Mouse (Mus musculus) midbrain, embryonic 15.5 days (tissue): ENCODE results near the gene Cxcl17. TPM values are rescaled to one million over a fixed set of nuclear protein-coding genes. Genes with fewer than 3 reads are reported as not detected.
"Not testable (repeated sequence)": the region's sequence is repeated elsewhere in the genome, so short reads cannot be mapped to it uniquely, and the experiment has no call there.

Source experiments
- ATAC-seq: fragments of 200-750 bp; cut with Nextera tagmentation; replicated peaks from 2 replicates; pipeline ENCODE4 v1.8.0; 2017; ENCODE audit warnings: moderate TSS enrichment
- H3K27ac ChIP-seq: fragments of 300-500 bp; sonication (generic); 2 replicates; pipeline ENCODE4 v1.5.1; 2015; ENCODE audit warnings: mild to moderate bottlenecking, inconsistent platforms
- H3K27me3 ChIP-seq: fragments of 300-500 bp; sonication (generic); replicated peaks from 2 replicates; pipeline ENCODE4 v1.6.1; 2015; ENCODE audit warnings: inconsistent platforms
- H3K36me3 ChIP-seq: fragments of 300-500 bp; sonication (generic); replicated peaks from 2 replicates; pipeline ENCODE4 v1.6.1; 2015; ENCODE audit warnings: inconsistent platforms
- H3K4me1 ChIP-seq: fragments of 300-500 bp; sonication (generic); 2 replicates; pipeline ENCODE4 v1.6.1; 2015; ENCODE audit warnings: inconsistent platforms
- H3K4me2 ChIP-seq: fragments of 300-500 bp; sonication (generic); 2 replicates; pipeline ENCODE4 v1.6.1; 2015; ENCODE audit warnings: inconsistent platforms, mild to moderate bottlenecking, moderate library complexity
- H3K4me3 ChIP-seq: fragments of 300-500 bp; sonication (generic); 2 replicates; pipeline ENCODE4 v1.5.1; 2015; ENCODE audit warnings: mild to moderate bottlenecking, inconsistent platforms
- H3K9ac ChIP-seq: fragments of 300-500 bp; sonication (generic); 2 replicates; pipeline ENCODE4 v1.6.1; 2015; ENCODE audit warnings: mild to moderate bottlenecking, inconsistent platforms
- H3K9me3 ChIP-seq: fragments of 300-500 bp; sonication (generic); 2 replicates; pipeline ENCODE4 v1.6.1; 2016; ENCODE audit warnings: inconsistent platforms
- WGBS: fragments of 180-500 bp; shearing (Covaris S2); methylation state at CpG from one replicate; pipeline ENCODE4 v1.1.7; 2015; ENCODE audit warnings: mixed read lengths; 5-methylcytosine and 5-hydroxymethylcytosine counted together
- polyA plus RNA-seq: library from polyadenylated mRNA; unstranded; fragments of >200 nt; fragmentation: Nextera tagmentation; extraction: Ambion mirVana; gene quantifications from 2 replicates; pipeline ENCODE4 v1.2.1, GENCODE M21; 2015

Cxcl17 gene
- 0.79 and 0.93 TPM in 2 replicates for polyA plus RNA-seq

- no peak within 1 kb of the TSS for H3K4me3 ChIP-seq
- H3K27ac ChIP-seq, result no peak within 1 kb of the TSS
- ATAC-seq, result no peak
- H3K9me3 ChIP-seq, result no peaks in the 10 kb centered on the region
- no peak within 1 kb of the TSS for H3K4me2 ChIP-seq
- no peaks in the 10 kb centered on the region for H3K4me1 ChIP-seq
- no peaks in the 10 kb centered on the region for H3K36me3 ChIP-seq
- WGBS, result 56% methylated on average over 7 of the region's 7 CpGs
- no peaks in the 10 kb centered on the region for H3K27me3 ChIP-seq
- H3K9ac ChIP-seq, result no peak within 1 kb of the TSS
Observed at GRCm38 (mm10) chr7:25412833-25413441, at the start of gene Cxcl17. Cxcl17 (minus strand) TSS chr7:25412886.

- ATAC-seq, H3K27ac ChIP-seq, H3K4me2 ChIP-seq, H3K9ac ChIP-seq, H3K9me3 ChIP-seq, H3K27me3 ChIP-seq, H3K36me3 ChIP-seq, H3K4me1 ChIP-seq, H3K4me3 ChIP-seq: not testable (repeated sequence)
- no CpG with 5 or more reads among the region's 1 CpGs for WGBS
Observed at GRCm38 (mm10) chr7:25462033-25462337, 49.3 kb upstream of the Cxcl17 start.

GRCm38 (mm10) chr7:25461336-25462032 is 48.8 kb upstream of the Cxcl17 start:
- not testable (repeated sequence) for H3K36me3 ChIP-seq, H3K4me2 ChIP-seq, H3K9ac ChIP-seq, H3K4me3 ChIP-seq, H3K9me3 ChIP-seq, H3K27ac ChIP-seq, H3K4me1 ChIP-seq, H3K27me3 ChIP-seq
- WGBS, result 49% methylated on average over 4 of the region's 5 CpGs
- peak; percentile 73 for ATAC-seq

GRCm38 (mm10) chr7:25452103-25452502 is 39.4 kb upstream of the Cxcl17 start:
- Histone ChIP-seq H3K9ac (no peak overlapping the region), H3K9me3 (no peaks in the 10 kb centered on the region), H3K27me3 (no peaks in the 10 kb centered on the region), H3K36me3 (no peaks in the 10 kb centered on the region), H3K4me2 (no peak overlapping the region), H3K4me1 (no peaks in the 10 kb centered on the region), H3K4me3 (no peak overlapping the region), H3K27ac (no peak overlapping the region)
- WGBS, result 84% methylated on average over 3 of the region's 3 CpGs
- ATAC-seq, result no peak

GRCm38 (mm10) chr7:25449913-25450890 is 37.5 kb upstream of the Cxcl17 start:
- H3K4me2 ChIP-seq, result no peak overlapping the region
- H3K27ac ChIP-seq, result no peak overlapping the region
- no peak overlapping the region for H3K9ac ChIP-seq
- H3K9me3 ChIP-seq, result no peaks in the 10 kb centered on the region
- ATAC-seq, result no peak
- H3K4me1 ChIP-seq, result no peaks in the 10 kb centered on the region
- no peak overlapping the region for H3K4me3 ChIP-seq
- WGBS, result 80% methylated on average over 9 of the region's 9 CpGs
- H3K27me3 ChIP-seq, result no peaks in the 10 kb centered on the region
- no peaks in the 10 kb centered on the region for H3K36me3 ChIP-seq

GRCm38 (mm10) chr7:25440816-25441153 is 28.1 kb upstream of the Cxcl17 start:
- ATAC-seq, result no peak
- no peak overlapping the region for H3K27ac ChIP-seq
- H3K36me3 ChIP-seq, result no peaks in the 10 kb centered on the region
- no peak overlapping the region for H3K4me2 ChIP-seq
- WGBS, result 88% methylated on average over 6 of the region's 6 CpGs
- no peak overlapping the region for H3K4me3 ChIP-seq
- no peaks in the 10 kb centered on the region for H3K9me3 ChIP-seq
- no peaks in the 10 kb centered on the region for H3K4me1 ChIP-seq
- no peak overlapping the region for H3K9ac ChIP-seq
- no peaks in the 10 kb centered on the region for H3K27me3 ChIP-seq

GRCm38 (mm10) chr7:25439978-25440815 is 27.5 kb upstream of the Cxcl17 start:
- H3K9me3 ChIP-seq, result no peaks in the 10 kb centered on the region
- no peaks in the 10 kb centered on the region for H3K36me3 ChIP-seq
- no peak overlapping the region for H3K27ac ChIP-seq
- H3K4me2 ChIP-seq, result no peak overlapping the region
- no peak overlapping the region for H3K9ac ChIP-seq
- H3K4me3 ChIP-seq, result no peak overlapping the region
- ATAC-seq, result no peak
- no peaks in the 10 kb centered on the region for H3K27me3 ChIP-seq
- 87% methylated on average over 9 of the region's 9 CpGs for WGBS
- H3K4me1 ChIP-seq, result no peaks in the 10 kb centered on the region

GRCm38 (mm10) chr7:25439124-25439822 is 26.6 kb upstream of the Cxcl17 start:
- no peaks in the 10 kb centered on the region for H3K36me3 ChIP-seq
- H3K4me2 ChIP-seq, result no peak overlapping the region
- ATAC-seq, result no peak
- no peak overlapping the region for H3K4me3 ChIP-seq
- no peak overlapping the region for H3K27ac ChIP-seq
- no peaks in the 10 kb centered on the region for H3K9me3 ChIP-seq
- no peaks in the 10 kb centered on the region for H3K27me3 ChIP-seq
- no peaks in the 10 kb centered on the region for H3K4me1 ChIP-seq
- H3K9ac ChIP-seq, result no peak overlapping the region
- WGBS, result 83% methylated on average over 8 of the region's 8 CpGs

- no peak overlapping the region for H3K9ac ChIP-seq
- H3K27me3 ChIP-seq, result no peaks in the 10 kb centered on the region
- no peak overlapping the region for H3K4me3 ChIP-seq
- H3K4me1 ChIP-seq, result no peaks in the 10 kb centered on the region
- 84% methylated on average over 2 of the region's 2 CpGs for WGBS
- H3K27ac ChIP-seq, result no peak overlapping the region
- no peaks in the 10 kb centered on the region for H3K9me3 ChIP-seq
- no peak overlapping the region for H3K4me2 ChIP-seq
- H3K36me3 ChIP-seq, result no peaks in the 10 kb centered on the region
- no peak for ATAC-seq
Observed at GRCm38 (mm10) chr7:25436704-25437103, 24.0 kb upstream of the Cxcl17 start.

- Histone ChIP-seq H3K27ac (no peak overlapping the region), H3K27me3 (no peaks in the 10 kb centered on the region), H3K4me3 (no peak overlapping the region), H3K4me2 (no peak overlapping the region), H3K9ac (no peak overlapping the region), H3K4me1 (no peaks in the 10 kb centered on the region), H3K36me3 (no peaks in the 10 kb centered on the region), H3K9me3 (no peaks in the 10 kb centered on the region)
- no peak for ATAC-seq
- 85% methylated on average over 6 of the region's 6 CpGs for WGBS
Observed at GRCm38 (mm10) chr7:25436226-25436625, 23.5 kb upstream of the Cxcl17 start.

GRCm38 (mm10) chr7:25435546-25435851 is 22.8 kb upstream of the Cxcl17 start:
- no peaks in the 10 kb centered on the region for H3K36me3 ChIP-seq
- 80% methylated on average over 2 of the region's 2 CpGs for WGBS
- ATAC-seq, result no peak
- no peak overlapping the region for H3K4me3 ChIP-seq
- H3K4me2 ChIP-seq, result no peak overlapping the region
- H3K4me1 ChIP-seq, result no peaks in the 10 kb centered on the region
- H3K27ac ChIP-seq, result no peak overlapping the region
- no peaks in the 10 kb centered on the region for H3K9me3 ChIP-seq
- no peaks in the 10 kb centered on the region for H3K27me3 ChIP-seq
- no peak overlapping the region for H3K9ac ChIP-seq
